Mouse (Mus musculus) B cell, adult 2 months (primary cell): ENCODE results near the gene Bnip3.

Experiments used
- DNase-seq, 2 experiments: peaks; one replicate each; pipeline ENCODE4 v3.0.0; 2022

Bnip3 gene

GRCm38 (mm10) chr7:138903886-138904435 lies 5.4 kb downstream of the Bnip3 start:
- no peak for DNase-seq

- no peak for DNase-seq
These were observed 10.6 kb downstream of the Bnip3 start for GRCm38 (mm10) chr7:138898743-138899142.

- no peak for DNase-seq
These were observed 11.2 kb downstream of the Bnip3 start for GRCm38 (mm10) chr7:138898122-138898521.

- no peak for DNase-seq
These were observed 23.7 kb downstream of the Bnip3 start for GRCm38 (mm10) chr7:138885365-138886289.

GRCm38 (mm10) chr7:138883724-138884123 lies 25.6 kb downstream of the Bnip3 start:
- DNase-seq, result no peak

- DNase-seq, result no peak
These were observed 34.3 kb downstream of the Bnip3 start for GRCm38 (mm10) chr7:138875031-138875430.

GRCm38 (mm10) chr7:138872956-138873355 lies 36.4 kb downstream of the Bnip3 start:
- DNase-seq, result no peak

GRCm38 (mm10) chr7:138868316-138868715 lies 41.0 kb downstream of the Bnip3 start:
- DNase-seq, result no peak

GRCm38 (mm10) chr7:138867286-138867685 lies 42.0 kb downstream of the Bnip3 start:
- DNase-seq, result no peak

GRCm38 (mm10) chr7:138864776-138865175 lies 44.5 kb downstream of the Bnip3 start:
- DNase-seq, result no peak

GRCm38 (mm10) chr7:138863950-138864572 lies 45.3 kb downstream of the Bnip3 start:
- DNase-seq, result no peak

- DNase-seq, result no peak
These were observed 52.6 kb downstream of the Bnip3 start for GRCm38 (mm10) chr7:138856670-138857069.

- no peak for DNase-seq
These were observed 55.1 kb downstream of the Bnip3 start for GRCm38 (mm10) chr7:138854201-138854600.

GRCm38 (mm10) chr7:138853417-138854031 lies 55.8 kb downstream of the Bnip3 start:
- no peak for DNase-seq

- no peak for DNase-seq
These were observed 59.2 kb downstream of the Bnip3 start for GRCm38 (mm10) chr7:138850083-138850482.

- DNase-seq, result no peak
These were observed 61.0 kb downstream of the Bnip3 start for GRCm38 (mm10) chr7:138848028-138848920.

- no peak for DNase-seq
These were observed 61.8 kb downstream of the Bnip3 start for GRCm38 (mm10) chr7:138847316-138848027.

GRCm38 (mm10) chr7:138846502-138846991 lies 62.8 kb downstream of the Bnip3 start:
- DNase-seq, result no peak

GRCm38 (mm10) chr7:138845544-138846391 lies 63.6 kb downstream of the Bnip3 start, which contains the start of the genes Ppp2r2d and Mapk1ip1:
Ppp2r2d (plus strand) TSS chr7:138846079.
Mapk1ip1 (minus strand) TSS chr7:138846273.
- peak; percentile 97 for DNase-seq

- DNase-seq, result no peak
These were observed 64.2 kb downstream of the Bnip3 start for GRCm38 (mm10) chr7:138845111-138845510.
